In genomic region chr3:104356106-104356505, GRCm38 (mm10) we compare ENCODE assay signal across 22 mouse cellular contexts.
DNase-seq lines count a peak whose midpoint lies in the region; ATAC-seq and TF ChIP-seq lines count a peak whose summit lies in the region.
"Had no signal": no experiment of that assay in that cellular context is flagged by ENCODE, and none has a peak within 500 bp of the region (broad histone marks: within the 10 kb centered on the region; RNA-seq: fewer than 3 reads in every experiment).

No protein-coding gene starts in this region.

- no peak overlapping the region for H3K9ac ChIP-seq in kidney, embryonic 15.5 days
- H3K9ac ChIP-seq: embryonic facial prominence, embryonic 15.5 days; forebrain, embryonic 12.5 days; heart, embryonic 12.5 days; hindbrain, embryonic 14.5 days; intestine, embryonic 15.5 days had no signal

- no peaks in the 10 kb centered on the region for H3K27me3 ChIP-seq in cerebellum, adult 2 months (ENCODE audit: control insufficient read depth, insufficient read depth, low read length)
- H3K27me3 ChIP-seq in kidney, embryonic 15.5 days, result no peaks in the 10 kb centered on the region
- H3K27me3 ChIP-seq: CH12.LX; embryonic facial prominence, embryonic 15.5 days; forebrain, embryonic 12.5 days; heart, embryonic 12.5 days; intestine, embryonic 15.5 days; Patski had no signal

- DNase-seq in cerebellum, adult 11 months, result peak; percentile 70
- peak; percentile 78 to 90 for DNase-seq in cerebellum, adult 2 months
- DNase-seq in cerebellum, postnatal 10 days, result peak; percentile 65 to 69
- DNase-seq: adrenal gland, adult 2 months; adrenal gland, postnatal 25 days; embryo, embryonic 11 days; gastrocnemius, postnatal 14 days; heart, adult 2 months; kidney, adult 18-20 months had no signal

- ATAC-seq in erythroblast, adult 5-6 weeks (replicated peaks; ENCODE audit: low FRiP score, poor library complexity, severe bottlenecking), result no peak
- no peak for ATAC-seq in kidney, embryonic 15.5 days (replicated peaks; ENCODE audit: low FRiP score)
- no peak for ATAC-seq in erythroid progenitor cell, adult 5-6 weeks (replicated peaks; ENCODE audit: low FRiP score, poor library complexity, severe bottlenecking)
- ATAC-seq: activated CD4-positive, CD25-positive, alpha-beta regulatory T cell, adult 4 months; forebrain, embryonic 16.5 days; intestine, embryonic 15.5 days had no signal

- H3K4me3 ChIP-seq in cerebellum, adult 2 months (replicated peaks; ENCODE audit: insufficient read depth, low read depth, low read length), result no peak overlapping the region
- H3K4me3 ChIP-seq in kidney, embryonic 15.5 days (replicated peaks), result no peak overlapping the region
- H3K4me3 ChIP-seq: embryonic facial prominence, embryonic 15.5 days; forebrain, embryonic 12.5 days; heart, adult 2 months; heart, embryonic 12.5 days; hindbrain, embryonic 10.5 days; intestine, embryonic 15.5 days had no signal

- no peak for TF ChIP-seq CTCF in cerebellum, adult 2 months (IDR thresholded peaks at IDR 0.05; ENCODE audit: borderline replicate concordance, insufficient read depth, low read depth, low read length)

- H3K4me2 ChIP-seq in kidney, embryonic 15.5 days, result no peak overlapping the region
- H3K4me2 ChIP-seq: embryonic facial prominence, embryonic 15.5 days; forebrain, embryonic 12.5 days; heart, embryonic 12.5 days; hindbrain, embryonic 14.5 days; intestine, embryonic 15.5 days had no signal

- H3K36me3 ChIP-seq in kidney, embryonic 15.5 days, result no peaks in the 10 kb centered on the region
- H3K36me3 ChIP-seq: embryonic facial prominence, embryonic 15.5 days; forebrain, embryonic 12.5 days; heart, embryonic 12.5 days; hindbrain, embryonic 10.5 days; intestine, embryonic 15.5 days had no signal

- H3K9me3 ChIP-seq in kidney, embryonic 15.5 days (replicated peaks), result no peaks in the 10 kb centered on the region
- H3K9me3 ChIP-seq: embryonic facial prominence, embryonic 15.5 days; forebrain, embryonic 12.5 days; heart, embryonic 12.5 days; hindbrain, embryonic 10.5 days; intestine, embryonic 15.5 days had no signal

- WGBS in cerebellum, adult 2 months, result 33% methylated on average over 5 of the region's 5 CpGs
- WGBS in kidney, embryonic 15.5 days, result 91% methylated on average over 5 of the region's 5 CpGs

- H3K27ac ChIP-seq in cerebellum, adult 2 months (ENCODE audit: insufficient read depth, low read length), result no peak overlapping the region
- H3K27ac ChIP-seq in kidney, embryonic 15.5 days, result no peak overlapping the region
- H3K27ac ChIP-seq: embryonic facial prominence, embryonic 15.5 days; forebrain, embryonic 12.5 days; heart, adult 2 months; hindbrain, embryonic 10.5 days; hindbrain, embryonic 14.5 days; intestine, embryonic 15.5 days had no signal

- no peak for TF ChIP-seq POLR2A in cerebellum, adult 2 months (IDR thresholded peaks at IDR 0.05; ENCODE audit: borderline replicate concordance, insufficient read depth, low read length)

- peaks cover 11% of the 10 kb centered on the region for H3K4me1 ChIP-seq in cerebellum, adult 2 months (ENCODE audit: control insufficient read depth, insufficient read depth, low read length)
- H3K4me1 ChIP-seq in kidney, embryonic 15.5 days, result peaks cover 41% of the 10 kb centered on the region
